Mouse (Mus musculus) bone marrow, adult 2 months (tissue): ENCODE results near the gene Avpr2. TPM values are rescaled to one million over a fixed set of nuclear protein-coding genes. Genes with fewer than 3 reads are reported as not detected.

Experiments used
- H3K27ac ChIP-seq: fragments of 200-500 bp; 2 replicates; pipeline ENCODE4 v1.5.1; 2012; ENCODE audit warnings: low read depth, mild to moderate bottlenecking, control low read depth, inconsistent platforms, low read length; ENCODE audit not compliant: control insufficient read depth, poor library complexity, insufficient read depth
- H3K4me1 ChIP-seq: fragments of 200-500 bp; 2 replicates; pipeline ENCODE4 v1.6.1; 2011; ENCODE audit warnings: low read length; ENCODE audit not compliant: control insufficient read depth, insufficient read depth
- H3K4me3 ChIP-seq: fragments of 200-500 bp; replicated peaks from 2 replicates; pipeline ENCODE3; 2011; ENCODE audit warnings: mild to moderate bottlenecking, low read depth, low read length, control low read depth; ENCODE audit not compliant: control insufficient read depth
- CTCF ChIP-seq: fragments of 200-500 bp; IDR thresholded peaks from 2 replicates; pipeline ENCODE4 v1.5.1; 2011; ENCODE audit warnings: low read length, control low read depth; ENCODE audit not compliant: control insufficient read depth, insufficient read depth
- POLR2A ChIP-seq: fragments of 200-500 bp; IDR thresholded peaks from 2 replicates; pipeline ENCODE4 v1.6.1; 2011; ENCODE audit warnings: low read depth, mild to moderate bottlenecking, control low read depth, low read length, borderline replicate concordance; ENCODE audit not compliant: control insufficient read depth
- WGBS: fragments of 180-500 bp; shearing (Covaris S2); methylation state at CpG from one replicate; pipeline ENCODE4 v1.1.7; 2018; 5-methylcytosine and 5-hydroxymethylcytosine counted together
- polyA plus RNA-seq: library from polyadenylated mRNA; stranded (reverse); fragments of >200 nt; gene quantifications from 2 replicates; pipeline ENCODE4 v1.2.4, GENCODE M21; 2011; ENCODE audit warnings: low replicate concordance; ENCODE audit not compliant: missing spikeins, insufficient read depth, insufficient read length

Gene Avpr2
- polyA plus RNA-seq, 1 experiment, result not detected

GRCm38 (mm10) chrX:73921285-73921822 is 29.5 kb downstream of the Avpr2 start:
- TF ChIP-seq CTCF, result no peak
- no peak for TF ChIP-seq POLR2A
- Histone ChIP-seq H3K4me3 (peak overlapping the region; percentile 73), H3K27ac (peak overlapping the region; percentile 68), H3K4me1 (no peaks in the 10 kb centered on the region; the same call in 1 of the 2 replicates)
- WGBS, result 11% methylated on average over 34 of the region's 34 CpGs

- 15% methylated on average over 43 of the region's 43 CpGs for WGBS
- peak within 1 kb of the TSS; percentile 68 for H3K27ac ChIP-seq
- TF ChIP-seq POLR2A (no peak), CTCF (no peak)
These were observed 30.1 kb downstream of the Avpr2 start, which contains the start of the genes Arhgap4 and Naa10 for GRCm38 (mm10) chrX:73921823-73922549. TSS of gene Arhgap4 (minus strand) at chrX:73921870. TSS of gene Naa10 (minus strand) at chrX:73921944.

GRCm38 (mm10) chrX:73922550-73922882 is 30.6 kb downstream of the Avpr2 start:
- TF ChIP-seq POLR2A (no peak), CTCF (no peak)
- Histone ChIP-seq H3K4me1 (no peaks in the 10 kb centered on the region; the same call in 1 of the 2 replicates), H3K27ac (0 out of 2 replicates have a peak overlapping the region, but pooled peaks have one; percentile 59), H3K4me3 (peak overlapping the region; percentile 73)
- WGBS, result 59% methylated on average over 8 of the region's 8 CpGs

More at GRCm38 (mm10) chrX:73921823-73922549, 30.1 kb downstream of the Avpr2 start, which contains the start of the genes Arhgap4 and Naa10:
- H3K4me3 ChIP-seq, result peak within 1 kb of the TSS; percentile 73
- no peaks in the 10 kb centered on the region; the same call in 1 of the 2 replicates for H3K4me1 ChIP-seq

GRCm38 (mm10) chrX:73930402-73931062 is 38.6 kb downstream of the Avpr2 start, which contains the start of gene Renbp:
TSS of gene Renbp (minus strand) at chrX:73930850.
- WGBS, result 27% methylated on average over 17 of the region's 17 CpGs
- H3K27ac ChIP-seq, result no peak within 1 kb of the TSS

GRCm38 (mm10) chrX:73931871-73932270 is 40.0 kb downstream of the Avpr2 start:
- Histone ChIP-seq H3K27ac (no peak overlapping the region), H3K4me3 (no peak overlapping the region), H3K4me1 (no peaks in the 10 kb centered on the region)
- TF ChIP-seq CTCF (no peak), POLR2A (no peak)
- WGBS, result 50% methylated on average over 2 of the region's 2 CpGs

More at GRCm38 (mm10) chrX:73930402-73931062, 38.6 kb downstream of the Avpr2 start, which contains the start of gene Renbp:
- Histone ChIP-seq H3K4me3 (peak within 1 kb of the TSS; percentile 51), H3K4me1 (no peaks in the 10 kb centered on the region)
- TF ChIP-seq POLR2A (no peak), CTCF (no peak)

GRCm38 (mm10) chrX:73941860-73942259 is 50.0 kb downstream of the Avpr2 start:
- TF ChIP-seq POLR2A (no peak), CTCF (no peak)
- Histone ChIP-seq H3K4me3 (no peak overlapping the region), H3K27ac (no peak overlapping the region), H3K4me1 (no peaks in the 10 kb centered on the region)
- WGBS, result 58% methylated on average over 2 of the region's 2 CpGs

GRCm38 (mm10) chrX:73942294-73942693 is 50.4 kb downstream of the Avpr2 start:
- TF ChIP-seq CTCF (no peak), POLR2A (no peak)
- 82% methylated on average over 2 of the region's 2 CpGs for WGBS
- Histone ChIP-seq H3K27ac (no peak overlapping the region), H3K4me1 (no peaks in the 10 kb centered on the region), H3K4me3 (no peak overlapping the region)

Other genes with a start within 250 kb of the Avpr2 start
- 1.7 and 2.2 TPM in 2 replicates for gene Pnck, start 232.0 kb upstream of the Avpr2 start, polyA plus RNA-seq
- gene Slc6a8, start 219.0 kb upstream of the Avpr2 start, polyA plus RNA-seq, result 3.5 and 7.7 TPM in 2 replicates
- 52.5 and 94.6 TPM in 2 replicates for gene Bcap31, start 175.9 kb upstream of the Avpr2 start, polyA plus RNA-seq
- 12.6 and 17.6 TPM in 2 replicates for gene Abcd1, start 175.5 kb upstream of the Avpr2 start, polyA plus RNA-seq
- gene Plxnb3, start 135.0 kb upstream of the Avpr2 start, polyA plus RNA-seq, result 0.32 TPM in 1 of 2 replicates, not detected in the other
- 26.5 and 49.6 TPM in 2 replicates for gene Srpk3, start 117.7 kb upstream of the Avpr2 start, polyA plus RNA-seq
- gene Idh3g, start 105.2 kb upstream of the Avpr2 start, polyA plus RNA-seq, result 56.6 and 111 TPM in 2 replicates
- 47.8 and 107 TPM in 2 replicates for gene Ssr4, start 105.1 kb upstream of the Avpr2 start, polyA plus RNA-seq
- 2.2 and 4.7 TPM in 2 replicates for gene Pdzd4, start 67.1 kb upstream of the Avpr2 start, polyA plus RNA-seq
- gene L1cam, start 4.0 kb downstream of the Avpr2 start, polyA plus RNA-seq, result 3.6 and 12.7 TPM in 2 replicates
- 53.5 and 163 TPM in 2 replicates for gene Arhgap4, start 29.8 kb downstream of the Avpr2 start, polyA plus RNA-seq
- gene Naa10, start 29.8 kb downstream of the Avpr2 start, polyA plus RNA-seq, result 60.9 and 77.0 TPM in 2 replicates
- gene Renbp, start 38.7 kb downstream of the Avpr2 start, polyA plus RNA-seq, result 30.7 and 48.6 TPM in 2 replicates
- 38.5 and 58.8 TPM in 2 replicates for gene Hcfc1, start 74.3 kb downstream of the Avpr2 start, polyA plus RNA-seq
- 41.4 and 97.5 TPM in 2 replicates for gene Irak1, start 131.8 kb downstream of the Avpr2 start, polyA plus RNA-seq
- gene Opn1mw, start 235.4 kb downstream of the Avpr2 start, polyA plus RNA-seq, result not detected in 2 replicates
- gene Mecp2, start 243.3 kb downstream of the Avpr2 start, polyA plus RNA-seq, result 13.2 and 15.1 TPM in 2 replicates